ENCODE assay signal across 13 mouse cellular contexts in the genomic region with DNA sequence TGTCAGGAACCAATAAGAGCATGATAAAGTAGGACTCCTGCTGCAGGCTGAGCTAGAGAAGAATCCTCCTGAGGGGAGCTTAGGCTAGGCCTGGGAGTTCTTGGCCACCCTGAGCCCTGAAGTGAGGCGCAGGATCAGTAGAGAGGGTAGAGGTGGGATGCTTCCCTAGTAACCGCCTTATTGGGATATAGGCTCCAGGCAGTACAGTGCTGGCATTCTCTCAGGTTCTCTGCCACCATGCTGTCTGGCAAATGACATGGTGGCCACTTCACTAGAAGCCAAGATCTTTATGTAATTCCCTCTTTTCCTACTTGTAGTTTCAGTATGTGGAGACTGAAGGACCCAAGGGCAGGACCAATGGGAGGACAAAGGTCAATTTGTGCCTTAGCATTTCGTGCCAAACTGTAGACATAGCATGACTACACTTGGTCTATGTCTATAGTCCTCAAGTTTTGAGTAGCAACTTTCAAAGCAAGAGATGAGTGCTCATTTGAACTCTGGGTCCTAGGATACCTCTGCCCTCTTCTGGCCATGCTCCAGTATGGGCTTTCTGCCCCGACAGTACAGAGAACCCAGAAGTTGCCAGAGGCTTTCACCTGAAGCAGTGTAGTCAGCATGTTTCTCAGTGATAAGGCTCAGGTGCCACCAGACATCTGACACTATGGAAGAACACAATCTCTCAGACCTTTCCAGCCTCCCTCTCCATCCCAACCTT. TPM values are rescaled to one million over a fixed set of nuclear protein-coding genes. Genes with fewer than 3 reads are reported as not detected.
DNase-seq lines count a peak whose midpoint lies in the region; ATAC-seq and TF ChIP-seq lines count a peak whose summit lies in the region.
"Had no signal": no experiment of that assay in that cellular context is flagged by ENCODE, and none has a peak within 500 bp of the region (broad histone marks: within the 10 kb centered on the region; RNA-seq: fewer than 3 reads in every experiment).

No protein-coding gene starts in this region.

- TF ChIP-seq CTCF in liver, embryonic 14.5 days (IDR thresholded peaks at IDR 0.05; ENCODE audit: low read depth): peak; percentile 38

- no peak overlapping the region for H3K4me3 ChIP-seq in kidney, embryonic 16.5 days (ENCODE audit: low read length)
- no peak overlapping the region for H3K4me3 ChIP-seq in liver, embryonic 14.5 days (ENCODE audit: insufficient read depth in 1 of 2, low read depth in 2 of 2, low read length in 2 of 2)
- H3K4me3 ChIP-seq: heart, embryonic 15.5 days had no signal

- no peaks in the 10 kb centered on the region for H3K4me1 ChIP-seq in kidney, embryonic 16.5 days (ENCODE audit: insufficient read depth, low read length)
- H3K4me1 ChIP-seq in liver, embryonic 14.5 days (replicated peaks; ENCODE audit: control insufficient read depth in 2 of 2, insufficient read depth in 2 of 2, low read length in 1 of 2): peaks cover 0 to 6% of the 10 kb centered on the region in 2 experiments; a peak in 2 of 4 replicates

- H3K9me3 ChIP-seq in kidney, embryonic 16.5 days (ENCODE audit: low read length): no peaks in the 10 kb centered on the region
- H3K9me3 ChIP-seq in liver, embryonic 14.5 days (ENCODE audit: control insufficient read depth, low read length): no peaks in the 10 kb centered on the region
- H3K9me3 ChIP-seq: heart, embryonic 15.5 days had no signal

- no peak overlapping the region for H3K4me2 ChIP-seq in kidney, embryonic 16.5 days (replicated peaks; ENCODE audit: low read depth, low read length)
- H3K4me2 ChIP-seq in liver, embryonic 14.5 days (ENCODE audit: low read depth): no peak overlapping the region
- H3K4me2 ChIP-seq: heart, embryonic 15.5 days had no signal

- no peak for ATAC-seq in CD4-positive, CD25-positive, alpha-beta regulatory T cell, adult 4 months
- no peak for ATAC-seq in kidney, embryonic 16.5 days (ENCODE audit: low FRiP score, low TSS enrichment)
- ATAC-seq in liver, embryonic 14.5 days (ENCODE audit: insufficient read depth): no peak
- ATAC-seq: activated CD4-positive, CD25-positive, alpha-beta regulatory T cell, adult 4 months had no signal

- H3K27ac ChIP-seq in kidney, embryonic 16.5 days (ENCODE audit: low read length): no peak overlapping the region
- no peak overlapping the region for H3K27ac ChIP-seq in liver, embryonic 14.5 days
- H3K27ac ChIP-seq: heart, embryonic 15.5 days; hindbrain, postnatal 0 days had no signal

- no peak overlapping the region for H3K9ac ChIP-seq in kidney, embryonic 16.5 days (replicated peaks; ENCODE audit: low read length)
- H3K9ac ChIP-seq in liver, embryonic 14.5 days (replicated peaks): no peak overlapping the region
- H3K9ac ChIP-seq: heart, embryonic 15.5 days had no signal

- DNase-seq in CD4-positive, CD25-positive, alpha-beta regulatory T cell, adult 2 months (ENCODE audit: low read depth, low spot score): peak; percentile 51
- peak; percentile 16 for DNase-seq in kidney, adult 11 months
- peak; percentile 6 for DNase-seq in A20 (ENCODE audit: low read depth, low spot score)
- DNase-seq in liver, embryonic 14.5 days (ENCODE audit: low read depth in 3 of 3, low spot score in 3 of 3): no peak
- DNase-seq in frontal cortex, postnatal 25 days (ENCODE audit: low spot score in 2 of 2): no peak
- no peak for DNase-seq in spleen, adult 12 weeks (ENCODE audit: low spot score)
- DNase-seq: gastrocnemius, postnatal 36 days; lung, adult 18-20 months had no signal

- no peaks in the 10 kb centered on the region; the same call in 1 of the 2 replicates for H3K36me3 ChIP-seq in kidney, embryonic 16.5 days (ENCODE audit: insufficient read depth, low read length)
- no peaks in the 10 kb centered on the region for H3K36me3 ChIP-seq in liver, embryonic 14.5 days (replicated peaks; ENCODE audit: control insufficient read depth, insufficient read depth, low read depth)

- H3K27me3 ChIP-seq in kidney, embryonic 16.5 days (ENCODE audit: insufficient read depth, low read length): no peaks in the 10 kb centered on the region
- no peaks in the 10 kb centered on the region for H3K27me3 ChIP-seq in liver, embryonic 14.5 days (ENCODE audit: control insufficient read depth, insufficient read depth, low read length)
- H3K27me3 ChIP-seq: heart, embryonic 15.5 days had no signal

- WGBS in kidney, embryonic 16.5 days: 93% methylated on average over 4 of the region's 4 CpGs
- WGBS in liver, embryonic 14.5 days (ENCODE audit: insufficient replicate concordance): 65% methylated on average over 4 of the region's 4 CpGs

- no peak for TF ChIP-seq EP300 in liver, embryonic 14.5 days (IDR thresholded peaks at IDR 0.05; ENCODE audit: low read depth)

RNA-seq across cellular contexts. Expression of a gene that starts 43.0 kb away (rescaled TPM):
- polyA plus RNA-seq in CD4-positive, CD25-positive, alpha-beta regulatory T cell, adult 4 months (2017; shearing (Covaris generic)): 10 to 100 TPM; 20.7 to 28.6 TPM
- 51.3 and 62.2 TPM in 2 replicates for polyA plus RNA-seq in kidney, embryonic 16.5 days (2015; fragmentation: Nextera tagmentation; extraction: Ambion mirVana)
- polyA plus RNA-seq in liver, embryonic 14.5 days (2012; rRNA removed): 38.8 and 45.7 TPM in 2 replicates
- 37.6 and 49.6 TPM in 2 replicates for polyA plus RNA-seq in liver, embryonic 14.5 days (2014; fragmentation: Nextera tagmentation; extraction: Ambion mirVana)

Comparison
In these comparisons a context has a peak if more than half of its experiments do, and no peak if none do; other contexts are left out.
1. DNase-seq: peak in CD4-positive, CD25-positive, alpha-beta regulatory T cell, adult 2 months (single experiment), kidney, adult 11 months (single experiment) and A20 (single experiment); none in liver, embryonic 14.5 days (0 of 3), frontal cortex, postnatal 25 days (0 of 2) and spleen, adult 12 weeks (single experiment).